Mouse (Mus musculus): ENCODE results near the gene Gm20388.

DNA sequence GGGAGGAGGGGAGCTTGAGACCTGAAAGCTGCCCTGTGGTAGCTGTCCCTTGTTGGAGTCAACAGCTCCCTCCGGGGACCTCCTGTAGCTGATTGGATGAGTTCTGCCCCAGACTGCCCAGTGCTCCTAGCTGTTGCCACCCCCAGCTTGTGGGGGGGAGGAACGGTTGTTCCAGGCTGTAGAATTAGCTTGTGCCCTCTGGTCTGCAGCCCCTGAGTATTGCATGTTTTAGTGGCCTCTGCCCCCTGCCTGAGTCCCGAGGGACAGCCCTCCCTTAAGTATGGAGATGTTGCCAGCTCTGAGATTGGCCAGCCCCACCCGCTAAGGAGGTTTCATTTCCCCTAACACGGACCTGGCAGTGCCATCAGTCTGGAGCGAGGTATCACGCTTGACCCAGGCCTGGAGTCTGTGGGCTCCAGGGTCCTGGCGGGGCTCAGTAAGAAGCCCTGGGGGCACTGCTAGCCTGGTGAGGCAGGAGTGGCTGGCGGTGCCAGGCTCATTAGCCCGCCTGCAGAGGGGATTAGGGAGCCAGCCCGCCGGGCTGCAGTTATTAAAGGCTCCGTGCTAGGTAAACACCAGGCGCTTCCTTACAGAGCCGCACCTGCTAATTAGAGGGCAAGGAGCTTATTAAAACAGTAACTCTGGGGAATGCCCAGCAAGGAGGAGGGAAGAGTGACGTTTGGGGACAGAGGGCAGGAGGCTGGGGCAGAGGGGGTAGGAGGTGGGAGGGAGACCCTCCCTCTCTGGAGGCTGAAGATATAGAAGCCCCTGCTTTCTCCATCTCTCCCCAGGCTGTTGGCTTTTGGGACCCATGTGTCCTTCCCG lies 424.8 kb downstream of the Gm20388 start:
- TF ChIP-seq CTCF (IDR thresholded peaks at IDR 0.05; ENCODE audit: low read depth, low read length): no peak
- no peak for TF ChIP-seq POLR2A (IDR thresholded peaks at IDR 0.05; ENCODE audit: insufficient read depth, low read length)
- TF ChIP-seq EP300 (IDR thresholded peaks at IDR 0.05; ENCODE audit: insufficient read depth, low read depth, low read length): no peak

All from ES-Bruce4 (cell line).